17 mouse cellular contexts compared by ENCODE assay signal in genomic region chr11:110409131-110409530, GRCm38 (mm10). TPM values are rescaled to one million over a fixed set of nuclear protein-coding genes. Genes with fewer than 3 reads are reported as not detected.
A peak's percentile ranks its signal among the peaks of the same experiment; 100 is the strongest.
DNase-seq lines count a peak whose midpoint lies in the region; ATAC-seq and TF ChIP-seq lines count a peak whose summit lies in the region.
"Had no signal": no experiment of that assay in that cellular context is flagged by ENCODE, and none has a peak within 500 bp of the region (broad histone marks: within the 10 kb centered on the region; RNA-seq: fewer than 3 reads in every experiment).

No protein-coding gene starts in this region.

- H3K4me1 ChIP-seq in hindbrain, postnatal 0 days (ENCODE audit: insufficient read depth, low read length), result no peaks in the 10 kb centered on the region
- H3K4me1 ChIP-seq in hindbrain, embryonic 16.5 days (ENCODE audit: control insufficient read depth, insufficient read depth, low read depth, low read length), result no peaks in the 10 kb centered on the region
- peaks cover 0 to 8% of the 10 kb centered on the region in 2 experiments; a peak in 2 of 4 replicates for H3K4me1 ChIP-seq in liver, embryonic 14.5 days (replicated peaks; ENCODE audit: control insufficient read depth in 2 of 2, insufficient read depth in 2 of 2, low read length in 1 of 2)
- peaks cover 6% of the 10 kb centered on the region; the same call in 1 of the 2 replicates for H3K4me1 ChIP-seq in liver, embryonic 11.5 days (replicated peaks; ENCODE audit: control insufficient read depth, insufficient read depth, low read length)
- H3K4me1 ChIP-seq in E14TG2a.4 (replicated peaks; ENCODE audit: low read depth, low read length) (peaks cover 18% of the 10 kb centered on the region), ES-Bruce4 (ENCODE audit: control insufficient read depth, insufficient read depth, low read length) (no peaks in the 10 kb centered on the region)
- no peaks in the 10 kb centered on the region for H3K4me1 ChIP-seq in forebrain, embryonic 14.5 days (ENCODE audit: control insufficient read depth, insufficient read depth, low read length)
- H3K4me1 ChIP-seq: forebrain, embryonic 12.5 days; heart, embryonic 13.5 days; limb, embryonic 12.5 days; midbrain, embryonic 15.5 days; neural tube, embryonic 12.5 days had no signal

- no peak overlapping the region for H3K4me3 ChIP-seq in hindbrain, postnatal 0 days (ENCODE audit: low read length)
- no peak overlapping the region for H3K4me3 ChIP-seq in hindbrain, embryonic 16.5 days (ENCODE audit: low read length)
- no peak overlapping the region for H3K4me3 ChIP-seq in liver, embryonic 14.5 days (ENCODE audit: insufficient read depth in 1 of 2, low read depth in 2 of 2, low read length in 2 of 2)
- H3K4me3 ChIP-seq in liver, embryonic 11.5 days (ENCODE audit: low read depth, low read length), result no peak overlapping the region
- peak overlapping the region; percentile 32; the same call in 1 of the 2 replicates for H3K4me3 ChIP-seq in E14TG2a.4 (replicated peaks; ENCODE audit: low read length)
- peak overlapping the region; percentile 25; the same call in 1 of the 2 replicates for H3K4me3 ChIP-seq in ES-Bruce4 (ENCODE audit: low read depth, low read length)
- H3K4me3 ChIP-seq in forebrain, embryonic 14.5 days (ENCODE audit: low read depth, low read length), result no peak overlapping the region
- H3K4me3 ChIP-seq: forebrain, embryonic 12.5 days; heart, embryonic 13.5 days; limb, embryonic 12.5 days; midbrain, embryonic 15.5 days; neural tube, embryonic 12.5 days had no signal

- H3K4me2 ChIP-seq in hindbrain, postnatal 0 days (ENCODE audit: low read depth, low read length), result no peak overlapping the region
- no peak overlapping the region for H3K4me2 ChIP-seq in hindbrain, embryonic 16.5 days (ENCODE audit: low read length)
- H3K4me2 ChIP-seq in liver, embryonic 14.5 days (ENCODE audit: low read depth), result no peak overlapping the region
- no peak overlapping the region for H3K4me2 ChIP-seq in liver, embryonic 11.5 days
- H3K4me2 ChIP-seq in forebrain, embryonic 14.5 days (ENCODE audit: low read length), result no peak overlapping the region
- H3K4me2 ChIP-seq: forebrain, embryonic 12.5 days; heart, embryonic 13.5 days; hindbrain, embryonic 14.5 days; limb, embryonic 12.5 days; midbrain, embryonic 15.5 days; neural tube, embryonic 12.5 days had no signal

- H3K27me3 ChIP-seq in hindbrain, postnatal 0 days (ENCODE audit: insufficient read depth, low read length), result no peaks in the 10 kb centered on the region
- H3K27me3 ChIP-seq in hindbrain, embryonic 16.5 days (replicated peaks; ENCODE audit: control insufficient read depth, insufficient read depth, low read length), result no peaks in the 10 kb centered on the region
- no peaks in the 10 kb centered on the region for H3K27me3 ChIP-seq in liver, embryonic 14.5 days (ENCODE audit: control insufficient read depth, insufficient read depth, low read length)
- no peaks in the 10 kb centered on the region for H3K27me3 ChIP-seq in liver, embryonic 11.5 days (replicated peaks; ENCODE audit: control insufficient read depth, insufficient read depth, low read length)
- no peaks in the 10 kb centered on the region for H3K27me3 ChIP-seq in E14TG2a.4 (ENCODE audit: insufficient read depth, low read length)
- no peaks in the 10 kb centered on the region for H3K27me3 ChIP-seq in ES-Bruce4 (ENCODE audit: control insufficient read depth, insufficient read depth, low read length, poor library complexity, severe bottlenecking)
- H3K27me3 ChIP-seq in forebrain, embryonic 14.5 days (replicated peaks; ENCODE audit: control insufficient read depth, insufficient read depth, low read length), result no peaks in the 10 kb centered on the region
- H3K27me3 ChIP-seq: forebrain, embryonic 12.5 days; heart, embryonic 13.5 days; limb, embryonic 12.5 days; midbrain, embryonic 15.5 days; neural tube, embryonic 12.5 days had no signal

- TF ChIP-seq CTCF in hindbrain, postnatal 0 days (IDR thresholded peaks at IDR 0.05; ENCODE audit: low read depth), result peak; percentile 16; the same call in 1 of the 2 replicates
- no peak for TF ChIP-seq CTCF in liver, embryonic 14.5 days (IDR thresholded peaks at IDR 0.05; ENCODE audit: low read depth)
- TF ChIP-seq CTCF in E14TG2a.4 (conservative IDR thresholded peaks at IDR 0.05; ENCODE audit: low read length) (no peak), ES-Bruce4 (IDR thresholded peaks at IDR 0.05; ENCODE audit: low read depth, low read length) (no peak)

- WGBS in hindbrain, postnatal 0 days, result 88% methylated on average over 12 of the region's 12 CpGs
- WGBS in hindbrain, embryonic 16.5 days, result 92% methylated on average over 12 of the region's 12 CpGs
- 70% methylated on average over 12 of the region's 12 CpGs for WGBS in liver, embryonic 14.5 days (ENCODE audit: insufficient replicate concordance)
- WGBS in liver, embryonic 11.5 days, result 80% methylated on average over 12 of the region's 12 CpGs
- WGBS in forebrain, embryonic 14.5 days, result 92% methylated on average over 12 of the region's 12 CpGs

- H3K9ac ChIP-seq in hindbrain, postnatal 0 days (replicated peaks; ENCODE audit: low read length), result no peak overlapping the region
- H3K9ac ChIP-seq in hindbrain, embryonic 16.5 days (ENCODE audit: low read depth, low read length), result no peak overlapping the region
- H3K9ac ChIP-seq in liver, embryonic 14.5 days (replicated peaks), result no peak overlapping the region
- no peak overlapping the region for H3K9ac ChIP-seq in liver, embryonic 11.5 days (ENCODE audit: low read depth, low read length)
- H3K9ac ChIP-seq in ES-Bruce4 (ENCODE audit: low read depth, poor library complexity, severe bottlenecking), result no peak overlapping the region
- no peak overlapping the region for H3K9ac ChIP-seq in forebrain, embryonic 14.5 days (ENCODE audit: low read length)
- H3K9ac ChIP-seq: forebrain, embryonic 12.5 days; heart, embryonic 13.5 days; hindbrain, embryonic 14.5 days; limb, embryonic 12.5 days; midbrain, embryonic 15.5 days; neural tube, embryonic 12.5 days had no signal

- TF ChIP-seq EP300 in liver, embryonic 14.5 days (IDR thresholded peaks at IDR 0.05; ENCODE audit: low read depth), result no peak
- no peak for TF ChIP-seq EP300 in ES-Bruce4 (IDR thresholded peaks at IDR 0.05; ENCODE audit: insufficient read depth, low read depth, low read length)

- H3K27ac ChIP-seq in hindbrain, postnatal 0 days, result no peak overlapping the region
- H3K27ac ChIP-seq in hindbrain, embryonic 16.5 days (ENCODE audit: low read depth, low read length), result no peak overlapping the region
- no peak overlapping the region for H3K27ac ChIP-seq in liver, embryonic 14.5 days
- no peak overlapping the region for H3K27ac ChIP-seq in liver, embryonic 11.5 days (ENCODE audit: low read depth, low read length)
- 0 out of 2 replicates have a peak overlapping the region, but pooled peaks have one; percentile 12 for H3K27ac ChIP-seq in ES-Bruce4 (ENCODE audit: insufficient read depth, low read length)
- no peak overlapping the region for H3K27ac ChIP-seq in forebrain, embryonic 14.5 days (ENCODE audit: low read depth, low read length)
- H3K27ac ChIP-seq: forebrain, embryonic 12.5 days; heart, embryonic 13.5 days; hindbrain, embryonic 14.5 days; limb, embryonic 12.5 days; macrophage; midbrain, embryonic 15.5 days; neural tube, embryonic 12.5 days had no signal

- TF ChIP-seq POLR2A in ES-Bruce4 (IDR thresholded peaks at IDR 0.05; ENCODE audit: insufficient read depth, low read length), result no peak

- no peaks in the 10 kb centered on the region for H3K36me3 ChIP-seq in hindbrain, postnatal 0 days (ENCODE audit: insufficient read depth, low read length)
- H3K36me3 ChIP-seq in hindbrain, embryonic 16.5 days (ENCODE audit: control insufficient read depth, insufficient read depth, low read length), result no peaks in the 10 kb centered on the region
- H3K36me3 ChIP-seq in liver, embryonic 14.5 days (replicated peaks; ENCODE audit: control insufficient read depth, insufficient read depth, low read depth), result no peaks in the 10 kb centered on the region
- no peaks in the 10 kb centered on the region for H3K36me3 ChIP-seq in liver, embryonic 11.5 days (ENCODE audit: control insufficient read depth, insufficient read depth, low read length)
- no peaks in the 10 kb centered on the region for H3K36me3 ChIP-seq in E14TG2a.4 (ENCODE audit: insufficient read depth, low read length)
- H3K36me3 ChIP-seq in ES-Bruce4 (ENCODE audit: control insufficient read depth, insufficient read depth, low read length, poor library complexity, severe bottlenecking), result no peaks in the 10 kb centered on the region
- H3K36me3 ChIP-seq in forebrain, embryonic 14.5 days (ENCODE audit: control insufficient read depth, insufficient read depth, low read length), result no peaks in the 10 kb centered on the region
- H3K36me3 ChIP-seq: forebrain, embryonic 12.5 days; heart, embryonic 13.5 days; midbrain, embryonic 15.5 days; neural tube, embryonic 12.5 days had no signal

- no peak for ATAC-seq in hindbrain, postnatal 0 days
- ATAC-seq in hindbrain, embryonic 16.5 days, result no peak
- ATAC-seq in liver, embryonic 14.5 days (ENCODE audit: insufficient read depth), result 0 out of 2 replicates have a peak, but pooled peaks have one; percentile 10
- ATAC-seq in liver, embryonic 11.5 days (replicated peaks; ENCODE audit: low FRiP score), result no peak
- ATAC-seq in forebrain, embryonic 14.5 days, result no peak
- ATAC-seq: intestine, embryonic 16.5 days; midbrain, embryonic 15.5 days had no signal

- no peaks in the 10 kb centered on the region for H3K9me3 ChIP-seq in hindbrain, postnatal 0 days (ENCODE audit: low read length)
- no peaks in the 10 kb centered on the region for H3K9me3 ChIP-seq in hindbrain, embryonic 16.5 days (ENCODE audit: control insufficient read depth, low read length)
- H3K9me3 ChIP-seq in liver, embryonic 14.5 days (ENCODE audit: control insufficient read depth, low read length), result no peaks in the 10 kb centered on the region
- no peaks in the 10 kb centered on the region for H3K9me3 ChIP-seq in liver, embryonic 11.5 days (ENCODE audit: control insufficient read depth, low read length)
- H3K9me3 ChIP-seq in E14TG2a.4 (ENCODE audit: low read length), result peaks cover 14% of the 10 kb centered on the region
- no peaks in the 10 kb centered on the region for H3K9me3 ChIP-seq in ES-Bruce4 (replicated peaks; ENCODE audit: control insufficient read depth, insufficient read depth, low read length, poor library complexity, severe bottlenecking)
- H3K9me3 ChIP-seq in forebrain, embryonic 14.5 days (replicated peaks; ENCODE audit: control insufficient read depth, low read length), result no peaks in the 10 kb centered on the region
- H3K9me3 ChIP-seq: forebrain, embryonic 12.5 days; heart, embryonic 13.5 days; limb, embryonic 12.5 days; midbrain, embryonic 15.5 days; neural tube, embryonic 12.5 days had no signal

- no peak for DNase-seq in hindbrain, postnatal 0 days (ENCODE audit: low spot score)
- no peak for DNase-seq in liver, embryonic 14.5 days (ENCODE audit: low read depth in 3 of 3, low spot score in 3 of 3)
- DNase-seq in liver, embryonic 11.5 days (ENCODE audit: low spot score), result no peak
- DNase-seq in gastrocnemius, postnatal 4 days (ENCODE audit: low spot score in 2 of 2), result no peak
- DNase-seq in forebrain, embryonic 14.5 days (ENCODE audit: low spot score), result no peak
- DNase-seq: cerebellum, adult 9-11 months had no signal

RNA-seq across cellular contexts. Expression of gene Map2k6, which starts 10.2 kb away (rescaled TPM):
- total RNA-seq in hindbrain, postnatal 0 days (2014; rRNA removed), result 19.1 and 21.2 TPM in 2 replicates
- 16.3 and 16.4 TPM in 2 replicates for polyA plus RNA-seq in hindbrain, postnatal 0 days (2015; fragmentation: Nextera tagmentation; extraction: Ambion mirVana)
- polyA plus RNA-seq in hindbrain, embryonic 16.5 days (2015; fragmentation: Nextera tagmentation; extraction: Ambion mirVana), result 24.4 and 26.9 TPM in 2 replicates
- polyA plus RNA-seq in liver, embryonic 14.5 days (2012; rRNA removed), result 2.3 and 2.8 TPM in 2 replicates
- 3.6 and 4.5 TPM in 2 replicates for polyA plus RNA-seq in liver, embryonic 14.5 days (2014; fragmentation: Nextera tagmentation; extraction: Ambion mirVana)
- polyA plus RNA-seq in liver, embryonic 11.5 days (2014; fragmentation: Nextera tagmentation; extraction: Ambion mirVana), result 14.8 and 15.0 TPM in 2 replicates
- 8.8 and 10.1 TPM in 2 replicates for polyA plus RNA-seq in ES-Bruce4 (2011; ENCODE audit: insufficient read depth, insufficient read length, low read depth, missing spikeins)
- total RNA-seq in gastrocnemius, postnatal 4 days (2021), result 10 to 100 TPM; 13.8 to 16.4 TPM
- polyA plus RNA-seq in forebrain, embryonic 14.5 days (2014; fragmentation: Nextera tagmentation; extraction: Ambion mirVana), result 46.9 and 50.9 TPM in 2 replicates

Comparison
In these comparisons a context has a peak if more than half of its experiments do, and no peak if none do; other contexts are left out.
1. H3K4me3 ChIP-seq: peak in E14TG2a.4 (single experiment) and ES-Bruce4 (single experiment); none in hindbrain, postnatal 0 days (single experiment), hindbrain, embryonic 16.5 days (single experiment), liver, embryonic 14.5 days (0 of 2), liver, embryonic 11.5 days (single experiment) and forebrain, embryonic 14.5 days (single experiment).